Mouse (Mus musculus) liver, postnatal 0 days (tissue): ENCODE results near the gene Astn2. TPM values are rescaled to one million over a fixed set of nuclear protein-coding genes. Genes with fewer than 3 reads are reported as not detected.

Experiments used
- ATAC-seq: fragments of 200-750 bp; cut with Nextera tagmentation; 2 replicates; pipeline ENCODE4 v1.8.0; 2017; ENCODE audit warnings: mild to moderate bottlenecking, moderate library complexity
- DNase-seq: peaks from one replicate; pipeline ENCODE4 v3.0.0-alpha.2; 2016
- H3K27ac ChIP-seq: fragments of 300-500 bp; sonication (generic); 2 replicates; pipeline ENCODE4 v1.5.1; 2014; ENCODE audit warnings: antibody characterized with exemption, moderate library complexity, mild to moderate bottlenecking, low read depth
- H3K27me3 ChIP-seq: fragments of 300-500 bp; sonication (generic); 2 replicates; pipeline ENCODE4 v1.6.1; 2014; ENCODE audit warnings: low read length, control low read depth, mixed read lengths; ENCODE audit not compliant: insufficient read depth
- H3K36me3 ChIP-seq: fragments of 300-500 bp; sonication (generic); replicated peaks from 2 replicates; pipeline ENCODE4 v1.6.1; 2014; ENCODE audit warnings: mild to moderate bottlenecking, control low read depth, low read length, moderate library complexity, mixed read lengths; ENCODE audit not compliant: insufficient read depth
- H3K4me1 ChIP-seq: fragments of 300-500 bp; sonication (generic); 2 replicates; pipeline ENCODE4 v1.6.1; 2014; ENCODE audit warnings: antibody characterized with exemption, mild to moderate bottlenecking, control low read depth; ENCODE audit not compliant: insufficient read depth
- H3K4me2 ChIP-seq: fragments of 300-500 bp; sonication (generic); 2 replicates; pipeline ENCODE4 v1.6.1; 2014; ENCODE audit warnings: low read depth, mild to moderate bottlenecking, low read length, moderate library complexity, mixed read lengths
- H3K4me3 ChIP-seq: fragments of 300-500 bp; sonication (generic); 2 replicates; pipeline ENCODE4 v1.5.1; 2014; ENCODE audit warnings: low read depth, low read length
- H3K9ac ChIP-seq: fragments of 300-500 bp; sonication (generic); replicated peaks from 2 replicates; pipeline ENCODE4 v1.6.1; 2014; ENCODE audit warnings: mild to moderate bottlenecking, moderate library complexity
- H3K9me3 ChIP-seq: fragments of 300-500 bp; sonication (generic); 2 replicates; pipeline ENCODE4 v1.6.1; 2016; ENCODE audit warnings: mild to moderate bottlenecking, control low read depth, low read length, mixed read lengths
- CTCF ChIP-seq: sonication (generic); IDR thresholded peaks from 2 replicates; pipeline ENCODE4 v1.5.1; 2016; ENCODE audit warnings: antibody characterized with exemption, low read depth
- EP300 ChIP-seq: IDR thresholded peaks from 2 replicates; pipeline ENCODE4 v1.6.1; 2016; ENCODE audit warnings: antibody characterized with exemption, low read depth, mild to moderate bottlenecking
- WGBS: fragments of 180-500 bp; shearing (Covaris S2); extraction: QIAGEN DNeasy Blood & Tissue Kit; methylation state at CpG from one replicate; pipeline ENCODE4 v1.1.7; 2014; ENCODE audit not compliant: insufficient replicate concordance; 5-methylcytosine and 5-hydroxymethylcytosine counted together
- polyA plus RNA-seq: library from polyadenylated mRNA; unstranded; fragments of >200 nt; fragmentation: Nextera tagmentation; extraction: Ambion mirVana; gene quantifications from 2 replicates; pipeline ENCODE4 v1.2.1, GENCODE M21; 2015

Astn2 gene
- polyA plus RNA-seq, 1 experiment from 2014 or later: 0.02 TPM

DNA sequence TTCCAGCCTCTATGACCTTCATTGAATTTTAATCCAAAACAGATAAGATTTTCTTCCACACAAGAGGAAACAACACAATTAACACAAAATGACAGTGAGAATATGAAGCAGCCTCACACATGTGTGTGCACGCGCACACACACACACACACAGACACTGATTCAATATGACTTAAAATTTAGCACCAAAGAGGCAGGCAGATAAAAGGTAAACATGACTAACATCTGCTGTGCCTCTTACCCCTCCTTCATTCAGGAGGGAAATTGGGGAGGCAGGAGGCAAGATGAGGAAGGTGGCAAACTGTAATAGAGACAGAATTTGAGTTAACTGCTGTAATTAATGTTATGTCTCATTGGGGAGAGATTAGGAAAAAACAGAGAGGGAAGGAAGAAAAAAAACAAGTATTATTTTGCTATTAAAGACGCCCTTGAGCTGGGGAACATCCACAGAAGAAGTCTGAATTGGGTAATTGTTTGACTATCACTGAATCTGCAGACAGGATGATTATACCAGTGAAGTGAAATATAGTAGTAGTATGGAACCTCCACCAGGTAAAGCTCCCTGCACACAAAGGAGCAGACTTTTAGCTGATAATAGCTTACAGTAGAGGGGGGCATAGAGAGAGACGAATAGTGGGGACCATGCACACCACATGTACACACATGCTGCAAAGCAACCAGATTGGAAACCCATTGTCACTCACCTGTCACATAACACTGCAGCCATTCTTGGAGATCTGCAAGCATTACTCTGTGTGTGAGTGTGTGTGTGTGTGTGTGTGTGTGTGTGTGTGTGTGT lies 149.5 kb downstream of the Astn2 start:
- ATAC-seq (no peak), DNase-seq (no peak)
- 73% methylated on average over 4 of the region's 4 CpGs for WGBS
- TF ChIP-seq CTCF: no peak
- no peak for TF ChIP-seq EP300
- Histone ChIP-seq H3K4me3 (no peak overlapping the region), H3K9me3 (no peaks in the 10 kb centered on the region), H3K27ac (no peak overlapping the region), H3K4me2 (no peak overlapping the region), H3K9ac (no peak overlapping the region), H3K4me1 (no peaks in the 10 kb centered on the region), H3K36me3 (no peaks in the 10 kb centered on the region), H3K27me3 (no peaks in the 10 kb centered on the region)

DNA sequence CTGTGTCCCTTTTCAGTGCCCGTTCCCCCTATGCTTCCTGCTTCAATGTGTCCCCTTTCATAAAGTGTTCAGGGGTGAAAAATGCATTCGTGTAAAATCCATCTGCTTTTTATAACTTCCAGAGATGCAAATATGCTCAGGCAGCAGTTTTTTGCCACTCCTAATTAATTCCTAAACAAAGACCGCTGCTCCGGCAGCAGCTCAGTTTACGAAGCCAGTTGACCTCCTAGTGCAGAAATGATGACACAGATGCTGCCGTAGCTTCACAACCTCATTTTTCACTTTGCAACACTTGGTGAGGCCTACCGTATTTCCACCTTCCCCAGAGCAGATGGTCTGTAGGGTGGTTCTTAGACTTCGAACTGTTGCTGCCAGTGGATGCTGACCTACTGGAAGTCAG lies 155.9 kb downstream of the Astn2 start:
- no peaks in the 10 kb centered on the region for H3K36me3 ChIP-seq
- no peaks in the 10 kb centered on the region for H3K9me3 ChIP-seq
- ATAC-seq: no peak
- H3K4me3 ChIP-seq: no peak overlapping the region
- TF ChIP-seq EP300: no peak
- no peak for TF ChIP-seq CTCF
- H3K27ac ChIP-seq: no peak overlapping the region
- 77% methylated on average over 8 of the region's 8 CpGs for WGBS
- H3K4me1 ChIP-seq: no peaks in the 10 kb centered on the region
- no peak overlapping the region for H3K4me2 ChIP-seq
- H3K9ac ChIP-seq: no peak overlapping the region
- no peak for DNase-seq
- no peaks in the 10 kb centered on the region for H3K27me3 ChIP-seq

GRCm38 (mm10) chr4:66242683-66243082 lies 161.7 kb downstream of the Astn2 start:
- Histone ChIP-seq H3K27ac (no peak overlapping the region), H3K4me3 (no peak overlapping the region), H3K27me3 (no peaks in the 10 kb centered on the region), H3K4me2 (no peak overlapping the region), H3K36me3 (no peaks in the 10 kb centered on the region), H3K9ac (no peak overlapping the region), H3K9me3 (no peaks in the 10 kb centered on the region), H3K4me1 (no peaks in the 10 kb centered on the region)
- no peak for ATAC-seq
- no peak for DNase-seq
- no peak for TF ChIP-seq EP300
- TF ChIP-seq CTCF: no peak

GRCm38 (mm10) chr4:66232799-66233198 lies 171.6 kb downstream of the Astn2 start:
- ATAC-seq: no peak
- no peak for TF ChIP-seq CTCF
- TF ChIP-seq EP300: no peak

DNA sequence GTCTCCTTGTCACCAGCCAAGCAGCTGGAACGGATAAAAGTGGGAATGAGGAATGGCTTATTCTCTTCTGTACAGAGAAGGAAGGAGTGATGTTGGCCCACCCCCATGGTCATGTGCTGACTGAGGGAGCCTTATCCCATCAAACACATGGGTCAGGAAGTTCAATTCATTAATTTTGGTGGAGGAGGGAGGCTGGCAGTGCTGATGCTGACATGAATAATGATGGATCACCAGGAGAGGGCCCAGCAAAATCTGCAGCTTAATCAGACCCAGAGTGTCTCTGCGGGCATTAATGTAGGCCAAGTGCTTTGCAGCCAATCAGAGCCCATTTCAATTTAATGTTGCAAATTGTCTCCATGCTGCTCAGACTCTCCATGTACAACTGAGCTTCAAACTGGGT lies 172.1 kb downstream of the Astn2 start:
- TF ChIP-seq EP300: no peak
- TF ChIP-seq CTCF: no peak
- no peaks in the 10 kb centered on the region for H3K4me1 ChIP-seq
- DNase-seq (no peak), ATAC-seq (no peak)
- H3K9ac ChIP-seq: no peak overlapping the region
- H3K4me2 ChIP-seq: no peak overlapping the region
- no peak overlapping the region for H3K4me3 ChIP-seq
- no peaks in the 10 kb centered on the region for H3K36me3 ChIP-seq
- H3K9me3 ChIP-seq: no peaks in the 10 kb centered on the region
- WGBS: 68% methylated on average over 2 of the region's 2 CpGs
- H3K27ac ChIP-seq: no peak overlapping the region
- H3K27me3 ChIP-seq: no peaks in the 10 kb centered on the region

More at GRCm38 (mm10) chr4:66232799-66233198, 171.6 kb downstream of the Astn2 start:
- H3K9me3 ChIP-seq: no peaks in the 10 kb centered on the region
- DNase-seq: no peak
- H3K4me3 ChIP-seq: no peak overlapping the region
- H3K36me3 ChIP-seq: no peaks in the 10 kb centered on the region
- H3K4me2 ChIP-seq: no peak overlapping the region
- no peak overlapping the region for H3K9ac ChIP-seq
- no peaks in the 10 kb centered on the region for H3K27me3 ChIP-seq
- 73% methylated on average over 3 of the region's 3 CpGs for WGBS
- no peak overlapping the region for H3K27ac ChIP-seq
- H3K4me1 ChIP-seq: no peaks in the 10 kb centered on the region

- no peaks in the 10 kb centered on the region for H3K27me3 ChIP-seq
- no peak for DNase-seq
- TF ChIP-seq EP300: no peak
- no peak for TF ChIP-seq CTCF
Measured at GRCm38 (mm10) chr4:66230735-66231134, 173.7 kb downstream of the Astn2 start.

More at GRCm38 (mm10) chr4:66230735-66231134, 173.7 kb downstream of the Astn2 start:
- Histone ChIP-seq H3K9ac (no peak overlapping the region), H3K9me3 (no peaks in the 10 kb centered on the region), H3K4me1 (no peaks in the 10 kb centered on the region), H3K4me3 (no peak overlapping the region), H3K36me3 (no peaks in the 10 kb centered on the region), H3K27ac (no peak overlapping the region), H3K4me2 (no peak overlapping the region)
- no peak for ATAC-seq
- 80% methylated on average over 4 of the region's 4 CpGs for WGBS
